Mouse (Mus musculus): ENCODE measurements around the gene Vmn2r60.
"Not testable (repeated sequence)": the region's sequence is repeated elsewhere in the genome, so short reads cannot be mapped to it uniquely, and the experiment has no call there.

The Vmn2r60 gene

DNA sequence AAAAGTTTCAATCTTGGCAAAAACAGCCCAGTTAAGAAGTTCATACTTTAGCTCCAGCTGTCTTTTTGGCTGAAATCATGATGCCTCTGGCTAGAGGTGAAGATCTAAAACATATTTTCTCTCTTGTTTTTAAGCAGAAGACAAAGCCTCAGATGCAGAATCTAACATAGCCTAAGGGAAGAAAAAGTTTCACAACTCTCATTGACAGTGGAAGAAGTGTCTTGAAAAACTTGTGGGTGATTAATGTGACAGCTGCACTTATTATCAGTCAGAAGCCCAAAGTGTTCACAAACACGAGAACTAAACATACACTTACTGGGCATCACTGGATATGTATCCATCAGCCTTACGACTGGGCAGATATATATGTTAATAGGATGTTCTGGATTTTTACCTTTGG is at the start of gene Vmn2r60:
Vmn2r60 (plus strand) TSS at position 301 of the 400 bp plus-strand sequence.
- DNase-seq, result no peak

DNA sequence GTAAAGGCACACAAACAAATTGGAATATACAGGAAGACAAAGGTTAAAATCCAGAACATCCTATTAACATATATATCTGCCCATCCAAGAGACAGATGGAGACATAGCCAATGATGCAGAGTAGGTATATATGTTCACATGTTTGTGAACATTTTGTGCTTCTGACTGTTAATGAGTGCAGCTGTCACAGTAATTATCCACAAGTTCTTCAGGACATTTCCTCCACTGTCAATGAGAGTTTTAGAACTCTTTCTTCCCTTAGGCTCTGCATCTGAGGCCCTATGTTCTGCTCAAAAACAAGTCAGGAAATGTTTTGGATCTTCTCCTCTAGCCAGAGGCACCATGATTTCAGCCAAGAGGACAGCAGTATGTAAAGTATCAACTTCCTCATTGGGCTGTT is 48.6 kb upstream of the Vmn2r60 start, which contains the start of gene Vmn2r59:
Vmn2r59 (minus strand) TSS at position 101 of the 400 bp plus-strand sequence.
- DNase-seq, result no peak

DNA sequence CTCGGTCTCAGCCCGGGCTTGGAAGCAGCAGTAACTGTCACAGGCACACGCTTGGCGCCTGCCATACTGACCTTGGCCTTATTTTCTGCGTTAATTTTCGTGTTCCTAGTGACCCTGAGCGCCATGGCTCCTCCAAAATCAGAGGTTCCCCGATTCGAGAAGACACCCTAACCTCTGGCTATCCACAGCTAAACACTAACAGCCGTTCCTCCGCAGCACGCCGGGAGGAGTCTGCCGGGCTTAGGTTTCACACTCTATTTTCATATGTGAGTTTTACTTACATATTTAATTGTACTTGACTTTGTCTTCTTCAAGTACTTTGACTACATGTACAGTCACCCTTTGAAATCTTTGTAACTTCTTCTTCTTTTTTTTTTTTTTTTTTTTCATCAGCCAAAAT is 509 bp upstream of the Vmn2r60 start:
- DNase-seq, result not testable (repeated sequence)

Measured in kidney, adult 9 months (tissue).